ENCODE assay signal across 11 mouse cellular contexts in genomic region chr11:95737811-95738210, GRCm38 (mm10). TPM values are rescaled to one million over a fixed set of nuclear protein-coding genes. Genes with fewer than 3 reads are reported as not detected.
DNase-seq lines count a peak whose midpoint lies in the region; ATAC-seq and TF ChIP-seq lines count a peak whose summit lies in the region.
"Had no signal": no experiment of that assay in that cellular context is flagged by ENCODE, and none has a peak within 500 bp of the region (broad histone marks: within the 10 kb centered on the region; RNA-seq: fewer than 3 reads in every experiment).

No protein-coding gene starts in this region.

- H3K27ac ChIP-seq in liver, embryonic 12.5 days, result peak overlapping the region; percentile 13; the same call in 1 of the 2 replicates
- H3K27ac ChIP-seq in liver, embryonic 11.5 days (ENCODE audit: low read depth, low read length), result no peak overlapping the region
- no peak overlapping the region for H3K27ac ChIP-seq in intestine, postnatal 0 days (ENCODE audit: low read depth, low read length)
- H3K27ac ChIP-seq: left cerebral cortex, adult 2 months; neural tube, embryonic 15.5 days had no signal

- no peak overlapping the region; the same call in 1 of the 2 replicates for H3K4me2 ChIP-seq in liver, embryonic 12.5 days
- H3K4me2 ChIP-seq in liver, embryonic 11.5 days, result no peak overlapping the region
- no peak overlapping the region for H3K4me2 ChIP-seq in intestine, postnatal 0 days (replicated peaks; ENCODE audit: low read depth)
- H3K4me2 ChIP-seq: neural tube, embryonic 15.5 days had no signal

- ATAC-seq in liver, embryonic 12.5 days, result peak; percentile 42; the same call in 1 of the 2 replicates
- ATAC-seq in liver, embryonic 11.5 days (replicated peaks; ENCODE audit: low FRiP score), result no peak
- peak; percentile 52; the same call in 1 of the 2 replicates for ATAC-seq in common myeloid progenitor, adult 5-6 weeks (replicated peaks; ENCODE audit: low read depth, poor library complexity, severe bottlenecking)
- ATAC-seq in intestine, postnatal 0 days, result no peak

- no peaks in the 10 kb centered on the region for H3K9me3 ChIP-seq in liver, embryonic 12.5 days (replicated peaks)
- H3K9me3 ChIP-seq in liver, embryonic 11.5 days (ENCODE audit: control insufficient read depth, low read length), result no peaks in the 10 kb centered on the region
- no peaks in the 10 kb centered on the region for H3K9me3 ChIP-seq in intestine, postnatal 0 days (ENCODE audit: control insufficient read depth)
- H3K9me3 ChIP-seq: megakaryocyte, embryonic 14.5 days; neural tube, embryonic 15.5 days had no signal

- DNase-seq in frontal cortex, postnatal 10 days (ENCODE audit: low spot score in 2 of 2), result peak; percentile 22 to 23
- no peak for DNase-seq in frontal cortex, postnatal 25 days (ENCODE audit: low spot score in 2 of 2)
- no peak for DNase-seq in liver, embryonic 11.5 days (ENCODE audit: low spot score)
- DNase-seq in lung, postnatal 25 days (ENCODE audit: low spot score), result peak; percentile 61
- no peak for DNase-seq in yolk sac, embryonic 10.5 days (ENCODE audit: low spot score)

- peaks cover 13% of the 10 kb centered on the region for H3K4me1 ChIP-seq in liver, embryonic 12.5 days
- peaks cover 5% of the 10 kb centered on the region; the same call in 1 of the 2 replicates for H3K4me1 ChIP-seq in liver, embryonic 11.5 days (replicated peaks; ENCODE audit: control insufficient read depth, insufficient read depth, low read length)
- H3K4me1 ChIP-seq in intestine, postnatal 0 days (replicated peaks; ENCODE audit: control insufficient read depth, insufficient read depth, low read length), result no peaks in the 10 kb centered on the region
- H3K4me1 ChIP-seq: neural tube, embryonic 15.5 days had no signal

- 0 out of 2 replicates have a peak, but pooled peaks cover 2% of the 10 kb centered on the region for H3K36me3 ChIP-seq in liver, embryonic 12.5 days
- H3K36me3 ChIP-seq in liver, embryonic 11.5 days (ENCODE audit: control insufficient read depth, insufficient read depth, low read length), result 0 out of 2 replicates have a peak, but pooled peaks cover 2% of the 10 kb centered on the region
- no peaks in the 10 kb centered on the region for H3K36me3 ChIP-seq in intestine, postnatal 0 days (ENCODE audit: control insufficient read depth, insufficient read depth)
- H3K36me3 ChIP-seq: neural tube, embryonic 15.5 days had no signal

- WGBS in liver, embryonic 12.5 days (ENCODE audit: insufficient replicate concordance), result 77% methylated on average over 3 of the region's 3 CpGs
- 75% methylated on average over 3 of the region's 3 CpGs for WGBS in liver, embryonic 11.5 days
- 54% methylated on average over 3 of the region's 3 CpGs for WGBS in intestine, postnatal 0 days

- H3K4me3 ChIP-seq in liver, embryonic 12.5 days, result no peak overlapping the region
- H3K4me3 ChIP-seq in liver, embryonic 11.5 days (ENCODE audit: low read depth, low read length), result no peak overlapping the region
- no peak overlapping the region for H3K4me3 ChIP-seq in intestine, postnatal 0 days (ENCODE audit: low read depth, low read length)
- H3K4me3 ChIP-seq: left cerebral cortex, adult 2 months; megakaryocyte, embryonic 14.5 days; neural tube, embryonic 15.5 days had no signal

- no peak overlapping the region for H3K9ac ChIP-seq in liver, embryonic 12.5 days
- no peak overlapping the region for H3K9ac ChIP-seq in liver, embryonic 11.5 days (ENCODE audit: low read depth, low read length)
- H3K9ac ChIP-seq in intestine, postnatal 0 days (ENCODE audit: low read depth, low read length), result no peak overlapping the region
- H3K9ac ChIP-seq: neural tube, embryonic 15.5 days had no signal

- no peak for TF ChIP-seq CTCF in intestine, postnatal 0 days (IDR thresholded peaks at IDR 0.05; ENCODE audit: low read depth)

- no peaks in the 10 kb centered on the region for H3K27me3 ChIP-seq in liver, embryonic 12.5 days (replicated peaks)
- no peaks in the 10 kb centered on the region for H3K27me3 ChIP-seq in liver, embryonic 11.5 days (replicated peaks; ENCODE audit: control insufficient read depth, insufficient read depth, low read length)
- H3K27me3 ChIP-seq in intestine, postnatal 0 days (replicated peaks; ENCODE audit: control insufficient read depth, insufficient read depth, low read length), result no peaks in the 10 kb centered on the region
- H3K27me3 ChIP-seq: megakaryocyte, embryonic 14.5 days; neural tube, embryonic 15.5 days had no signal

RNA-seq across cellular contexts. Expression of gene B130006D01Rik, which starts 14.4 kb away (rescaled TPM):
- 0.62 and 0.65 TPM in 2 replicates for polyA plus RNA-seq in liver, embryonic 12.5 days (2016; fragmentation: Nextera tagmentation; extraction: Ambion mirVana)
- 1.5 and 1.6 TPM in 2 replicates for polyA plus RNA-seq in liver, embryonic 11.5 days (2014; fragmentation: Nextera tagmentation; extraction: Ambion mirVana)
- 1.5 and 1.6 TPM in 2 replicates for total RNA-seq in common myeloid progenitor, adult 5-6 weeks (2017)
- polyA plus RNA-seq in intestine, postnatal 0 days (2015; fragmentation: Nextera tagmentation; extraction: Ambion mirVana), result 0.26 and 0.41 TPM in 2 replicates

RNA-seq across cellular contexts. Expression of gene Zfp652, which starts 25.3 kb away (rescaled TPM):
- polyA plus RNA-seq in liver, embryonic 12.5 days (2016; fragmentation: Nextera tagmentation; extraction: Ambion mirVana), result 8.9 TPM in 2 replicates
- 8.7 TPM in 2 replicates for polyA plus RNA-seq in liver, embryonic 11.5 days (2014; fragmentation: Nextera tagmentation; extraction: Ambion mirVana)
- total RNA-seq in common myeloid progenitor, adult 5-6 weeks (2017), result 19.7 and 22.2 TPM in 2 replicates
- 7.9 and 9.7 TPM in 2 replicates for polyA plus RNA-seq in intestine, postnatal 0 days (2015; fragmentation: Nextera tagmentation; extraction: Ambion mirVana)

Comparison
In these comparisons a context has a peak if more than half of its experiments do, and no peak if none do; other contexts are left out.
1. DNase-seq: peak in frontal cortex, postnatal 10 days (2 of 2) and lung, postnatal 25 days (single experiment); none in frontal cortex, postnatal 25 days (0 of 2), liver, embryonic 11.5 days (single experiment) and yolk sac, embryonic 10.5 days (single experiment).
2. ATAC-seq: peak in liver, embryonic 12.5 days (single experiment) and common myeloid progenitor, adult 5-6 weeks (single experiment); none in liver, embryonic 11.5 days (single experiment) and intestine, postnatal 0 days (single experiment).